Mouse (Mus musculus) C2C12 (cell line): ENCODE data around the gene Sgcd. TPM values are rescaled to one million over a fixed set of nuclear protein-coding genes. Genes with fewer than 3 reads are reported as not detected.

Experiments used
- H3K27me3 ChIP-seq: one replicate; pipeline ENCODE4 v1.6.1; 2011; ENCODE audit not compliant: control insufficient read depth, insufficient read depth, insufficient read length
- H3K36me3 ChIP-seq: one replicate; pipeline ENCODE4 v1.6.1; 2011; ENCODE audit not compliant: control insufficient read depth, insufficient read depth
- H3K4me3 ChIP-seq: one replicate; pipeline ENCODE4 v1.5.1; 2011; ENCODE audit warnings: mild to moderate bottlenecking, control low read depth; ENCODE audit not compliant: poor library complexity, insufficient read depth, severe bottlenecking
- H3K79me2 ChIP-seq: one replicate; pipeline ENCODE4 v1.6.1; 2011; ENCODE audit not compliant: control insufficient read depth, insufficient read depth
- H3K79me3 ChIP-seq: one replicate; pipeline ENCODE4 v1.6.1; 2011; ENCODE audit warnings: low read depth, control low read depth
- H3ac ChIP-seq: one replicate; pipeline ENCODE3; 2011; ENCODE audit warnings: low read depth; ENCODE audit not compliant: control insufficient read depth, insufficient read length
- CEBPB ChIP-seq: IDR thresholded peaks from one replicate; pipeline ENCODE4 v1.6.1; 2011; ENCODE audit warnings: low read depth, mild to moderate bottlenecking, control low read depth, moderate library complexity
- CTCF ChIP-seq: IDR thresholded peaks from one replicate; pipeline ENCODE4 v1.5.1; 2011; ENCODE audit not compliant: control insufficient read depth, insufficient read depth, insufficient read length
- FOSL1 ChIP-seq: IDR thresholded peaks from one replicate; pipeline ENCODE4 v1.8.0; 2011; ENCODE audit warnings: mild to moderate bottlenecking, low read length; ENCODE audit not compliant: poor library complexity, insufficient read depth, severe bottlenecking
- MAX ChIP-seq: IDR thresholded peaks from one replicate; pipeline ENCODE4 v1.6.1; 2011; ENCODE audit warnings: mild to moderate bottlenecking, control low read depth
- MYOD1 ChIP-seq: IDR thresholded peaks from one replicate; pipeline ENCODE4 v1.6.1; 2011; ENCODE audit warnings: low read depth; ENCODE audit not compliant: control insufficient read depth, insufficient read length
- MYOG ChIP-seq: IDR thresholded peaks from one replicate; pipeline ENCODE4 v1.6.1; 2011; ENCODE audit not compliant: control insufficient read depth, insufficient read length; ENCODE audit errors: extremely low read depth
- USF1 ChIP-seq: IDR thresholded peaks from one replicate; pipeline ENCODE4 v1.6.1; 2011; ENCODE audit warnings: low read depth, mild to moderate bottlenecking, control low read depth, moderate library complexity
- polyA plus RNA-seq: library from polyadenylated mRNA; unstranded; fragments of >200 nt; fragmentation: generic; extraction: Trizol; gene quantifications from one replicate; pipeline ENCODE4 v1.2.1, GENCODE M21; 2012; ENCODE audit warnings: missing spikeins

The Sgcd gene
- polyA plus RNA-seq, 1 experiment = 3.5 TPM

GRCm38 (mm10) chr11:47833283-47833682, 155.5 kb downstream of the Sgcd start:
- H3K79me2 ChIP-seq = no peaks in the 10 kb centered on the region
- no peak overlapping the region for H3K4me3 ChIP-seq
- H3K27me3 ChIP-seq = no peaks in the 10 kb centered on the region
- TF ChIP-seq USF1 (no peak), CTCF (no peak), FOSL1 (no peak), MAX (no peak), MYOG (no peak), MYOD1 (no peak), CEBPB (no peak)
- H3ac ChIP-seq = no peak overlapping the region
- H3K36me3 ChIP-seq = no peaks in the 10 kb centered on the region
- H3K79me3 ChIP-seq = no peaks in the 10 kb centered on the region

GRCm38 (mm10) chr11:47810307-47810706, 178.5 kb downstream of the Sgcd start:
- Histone ChIP-seq H3K79me3 (no peaks in the 10 kb centered on the region), H3ac (no peak overlapping the region)
- TF ChIP-seq MYOD1 = no peak
- no peak for TF ChIP-seq CTCF
- TF ChIP-seq FOSL1 = no peak
- no peak for TF ChIP-seq MAX
- TF ChIP-seq CEBPB = no peak
- no peak for TF ChIP-seq MYOG

GRCm38 (mm10) chr11:47804101-47804715, 184.6 kb downstream of the Sgcd start:
- Histone ChIP-seq H3K79me2 (no peaks in the 10 kb centered on the region), H3K27me3 (no peaks in the 10 kb centered on the region)
- TF ChIP-seq MYOD1 (no peak), FOSL1 (no peak), CTCF (no peak), MAX (no peak), MYOG (no peak)

More at GRCm38 (mm10) chr11:47810307-47810706, 178.5 kb downstream of the Sgcd start:
- Histone ChIP-seq H3K27me3 (no peaks in the 10 kb centered on the region), H3K36me3 (no peaks in the 10 kb centered on the region), H3K79me2 (no peaks in the 10 kb centered on the region), H3K4me3 (no peak overlapping the region)

GRCm38 (mm10) chr11:47777916-47778226, 210.9 kb downstream of the Sgcd start:
- Histone ChIP-seq H3K79me3 (no peaks in the 10 kb centered on the region), H3K36me3 (no peaks in the 10 kb centered on the region), H3K4me3 (no peak overlapping the region), H3K79me2 (no peaks in the 10 kb centered on the region), H3K27me3 (no peaks in the 10 kb centered on the region), H3ac (no peak overlapping the region)
- TF ChIP-seq MYOD1 = no peak
- TF ChIP-seq CEBPB = no peak
- no peak for TF ChIP-seq MAX
- no peak for TF ChIP-seq USF1

More at GRCm38 (mm10) chr11:47804101-47804715, 184.6 kb downstream of the Sgcd start:
- Histone ChIP-seq H3K4me3 (no peak overlapping the region), H3ac (no peak overlapping the region), H3K36me3 (no peaks in the 10 kb centered on the region), H3K79me3 (no peaks in the 10 kb centered on the region)

- H3ac ChIP-seq = no peak overlapping the region
- no peaks in the 10 kb centered on the region for H3K79me2 ChIP-seq
- no peaks in the 10 kb centered on the region for H3K36me3 ChIP-seq
- H3K79me3 ChIP-seq = no peaks in the 10 kb centered on the region
- TF ChIP-seq MAX (no peak), CEBPB (no peak), FOSL1 (no peak), MYOG (no peak)
- no peaks in the 10 kb centered on the region for H3K27me3 ChIP-seq
- no peak overlapping the region for H3K4me3 ChIP-seq
These were observed 211.4 kb downstream of the Sgcd start for GRCm38 (mm10) chr11:47777226-47777915.

GRCm38 (mm10) chr11:47776019-47776418, 212.8 kb downstream of the Sgcd start:
- H3K4me3 ChIP-seq = no peak overlapping the region
- H3K79me3 ChIP-seq = no peaks in the 10 kb centered on the region
- TF ChIP-seq CEBPB (no peak), MYOD1 (no peak), USF1 (no peak)
- H3K36me3 ChIP-seq = no peaks in the 10 kb centered on the region
- no peak overlapping the region for H3ac ChIP-seq
- H3K27me3 ChIP-seq = no peaks in the 10 kb centered on the region
- H3K79me2 ChIP-seq = no peaks in the 10 kb centered on the region
